Mouse (Mus musculus): ENCODE data around the gene Tent4b. TPM values are rescaled to one million over a fixed set of nuclear protein-coding genes. Genes with fewer than 3 reads are reported as not detected.
"Not testable (repeated sequence)": the region's sequence is repeated elsewhere in the genome, so short reads cannot be mapped to it uniquely, and the experiment has no call there.

Tent4b gene
- polyA plus RNA-seq, 1 experiment: 22.6 TPM

DNA sequence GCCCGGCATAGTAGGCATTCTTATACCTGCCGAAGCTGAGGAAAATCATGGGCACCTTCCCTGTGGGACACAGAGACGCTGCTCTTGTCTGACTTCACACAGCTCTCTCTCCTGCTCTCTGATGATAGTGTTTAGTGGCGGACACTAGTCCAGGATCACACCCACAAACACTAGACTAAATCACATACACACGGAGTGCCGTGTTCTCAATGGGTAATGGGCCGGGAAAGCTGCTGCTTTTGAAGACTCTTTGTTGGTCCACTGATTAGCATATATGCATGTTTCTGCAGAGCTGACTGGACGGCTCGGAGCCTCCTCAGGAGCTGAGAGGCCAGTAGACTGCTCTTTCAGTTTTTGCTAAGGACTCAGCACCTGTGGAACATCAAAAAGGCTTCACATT lies 7.0 kb downstream of the Tent4b start:
- no peak overlapping the region for H3K27ac ChIP-seq (replicated peaks; ENCODE audit: low read depth, low read length)
- no peak overlapping the region for H3K4me3 ChIP-seq (ENCODE audit: insufficient read depth, low read depth, low read length)
- H3K4me1 ChIP-seq (ENCODE audit: control insufficient read depth, insufficient read depth, insufficient read length, low read length): peaks cover 38% of the 10 kb centered on the region

- H3K27ac ChIP-seq (replicated peaks; ENCODE audit: low read depth, low read length): no peak overlapping the region
- peaks cover 32% of the 10 kb centered on the region for H3K4me1 ChIP-seq (ENCODE audit: control insufficient read depth, insufficient read depth, insufficient read length, low read length)
- H3K4me3 ChIP-seq (ENCODE audit: insufficient read depth, low read depth, low read length): no peak overlapping the region
Observed at GRCm38 (mm10) chr8:88207121-88207821, 8.3 kb downstream of the Tent4b start.

- not testable (repeated sequence) for H3K27ac ChIP-seq (replicated peaks; ENCODE audit: low read depth, low read length); H3K4me3 ChIP-seq (ENCODE audit: insufficient read depth, low read depth, low read length)
- H3K4me1 ChIP-seq (ENCODE audit: control insufficient read depth, insufficient read depth, insufficient read length, low read length): peaks cover 22% of the 10 kb centered on the region
Observed at GRCm38 (mm10) chr8:88209930-88210827, 11.2 kb downstream of the Tent4b start.

- Histone ChIP-seq H3K27ac (replicated peaks; ENCODE audit: low read depth, low read length) (no peak overlapping the region), H3K4me1 (ENCODE audit: control insufficient read depth, insufficient read depth, insufficient read length, low read length) (peaks cover 5% of the 10 kb centered on the region), H3K4me3 (ENCODE audit: insufficient read depth, low read depth, low read length) (no peak overlapping the region)
Observed at GRCm38 (mm10) chr8:88221353-88221752, 22.3 kb downstream of the Tent4b start.

DNA sequence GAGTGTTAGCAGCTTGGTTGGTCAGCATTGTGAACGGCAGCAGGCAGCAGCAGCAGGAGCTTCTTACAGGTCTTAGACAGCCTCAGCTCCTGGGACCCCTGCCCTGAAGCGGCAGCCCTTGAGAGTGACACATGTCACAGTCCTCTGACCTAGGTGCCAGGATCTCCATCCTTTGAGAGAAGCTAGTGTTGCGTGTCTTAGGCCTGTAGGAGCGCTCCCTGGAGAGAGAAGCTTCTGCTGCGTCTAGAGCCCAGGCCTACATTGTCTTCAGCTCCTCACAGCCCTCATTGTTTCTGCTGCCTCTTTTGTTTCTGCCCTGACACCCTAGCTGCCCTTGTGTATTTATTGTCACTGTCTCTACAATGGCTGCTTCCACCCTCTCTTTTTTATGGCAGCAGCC lies 26.3 kb downstream of the Tent4b start:
- H3K4me1 ChIP-seq (ENCODE audit: control insufficient read depth, insufficient read depth, insufficient read length, low read length): peaks cover 16% of the 10 kb centered on the region
- no peak overlapping the region for H3K4me3 ChIP-seq (ENCODE audit: insufficient read depth, low read depth, low read length)
- H3K27ac ChIP-seq (replicated peaks; ENCODE audit: low read depth, low read length): no peak overlapping the region

DNA sequence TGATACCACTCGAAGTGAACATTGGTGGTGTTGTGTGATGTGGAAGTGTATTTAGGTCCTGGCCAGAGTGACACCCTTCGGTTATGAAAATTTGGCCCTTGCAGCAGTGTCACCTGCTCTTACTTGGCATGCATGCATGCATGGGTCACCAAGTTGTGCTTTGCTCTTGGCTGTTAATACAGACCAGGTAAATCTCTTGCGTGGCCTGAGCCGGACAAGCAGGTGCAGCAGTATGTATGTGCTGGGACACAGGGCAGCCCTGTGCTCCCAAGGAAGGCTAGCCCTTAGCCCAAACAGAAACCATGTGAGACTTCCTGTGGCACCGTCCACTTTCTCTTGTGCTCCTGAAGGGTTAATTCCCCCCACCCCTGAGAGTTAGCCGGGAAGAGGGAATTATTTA lies 28.8 kb downstream of the Tent4b start:
- Histone ChIP-seq H3K27ac (replicated peaks; ENCODE audit: low read depth, low read length) (no peak overlapping the region), H3K4me1 (ENCODE audit: control insufficient read depth, insufficient read depth, insufficient read length, low read length) (peaks cover 14% of the 10 kb centered on the region), H3K4me3 (ENCODE audit: insufficient read depth, low read depth, low read length) (no peak overlapping the region)

GRCm38 (mm10) chr8:88228286-88228685 lies 29.3 kb downstream of the Tent4b start:
- Histone ChIP-seq H3K27ac (replicated peaks; ENCODE audit: low read depth, low read length) (0 out of 2 replicates have a peak overlapping the region, but pooled peaks have one; percentile 40), H3K4me3 (ENCODE audit: insufficient read depth, low read depth, low read length) (no peak overlapping the region), H3K4me1 (ENCODE audit: control insufficient read depth, insufficient read depth, insufficient read length, low read length) (peaks cover 14% of the 10 kb centered on the region)

DNA sequence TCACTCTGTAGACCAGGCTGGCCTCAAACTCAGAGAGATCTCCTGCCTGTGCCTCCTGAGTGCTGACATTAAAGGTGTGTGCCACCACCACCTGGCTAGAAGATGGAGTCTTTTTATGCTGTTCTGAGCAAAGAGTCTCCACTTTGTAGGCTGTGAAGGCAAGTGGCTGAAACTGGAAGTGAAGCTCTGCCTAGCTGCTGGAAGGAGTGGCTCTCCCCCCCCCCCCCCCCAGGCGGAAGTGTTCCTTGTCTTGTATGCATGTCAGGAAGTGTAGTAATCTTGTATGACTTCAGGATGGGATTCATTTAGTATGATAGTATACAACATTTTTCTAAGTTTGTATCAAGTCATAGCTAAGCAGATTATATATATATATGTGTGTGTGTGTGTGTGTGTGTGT lies 29.8 kb downstream of the Tent4b start:
- Histone ChIP-seq H3K4me3 (ENCODE audit: insufficient read depth, low read depth, low read length) (no peak overlapping the region), H3K27ac (replicated peaks; ENCODE audit: low read depth, low read length) (peak overlapping the region; percentile 40; the same call in 1 of the 2 replicates)

GRCm38 (mm10) chr8:88236666-88237065 lies 37.7 kb downstream of the Tent4b start:
- no peak overlapping the region for H3K4me3 ChIP-seq (ENCODE audit: insufficient read depth, low read depth, low read length)
- H3K4me1 ChIP-seq (ENCODE audit: control insufficient read depth, insufficient read depth, insufficient read length, low read length): peaks cover 6% of the 10 kb centered on the region
- H3K27ac ChIP-seq (replicated peaks; ENCODE audit: low read depth, low read length): no peak overlapping the region

More for the DNA sequence above, 29.8 kb downstream of the Tent4b start:
- peaks cover 14% of the 10 kb centered on the region for H3K4me1 ChIP-seq (ENCODE audit: control insufficient read depth, insufficient read depth, insufficient read length, low read length)

DNA sequence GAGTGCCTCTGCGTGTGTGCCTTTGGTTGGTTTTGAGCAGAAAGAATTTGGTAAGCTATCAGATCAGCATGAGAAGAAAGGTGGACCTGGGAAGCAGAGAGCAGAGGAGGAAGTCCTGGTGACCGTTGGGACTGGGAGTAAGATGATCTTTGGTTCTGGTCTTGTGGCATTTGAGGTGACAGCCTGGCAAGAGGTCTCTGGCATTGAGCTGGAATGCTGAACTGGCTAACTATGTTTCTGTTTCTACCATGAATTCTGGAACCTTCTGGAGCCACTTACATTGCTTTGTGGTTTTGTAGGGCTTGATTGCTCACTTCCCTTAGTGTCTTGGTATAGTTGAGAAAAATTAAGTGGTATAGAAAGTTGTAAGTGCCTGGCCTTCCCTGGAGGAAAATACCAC lies 38.6 kb downstream of the Tent4b start:
- no peak overlapping the region for H3K27ac ChIP-seq (replicated peaks; ENCODE audit: low read depth, low read length)
- no peak overlapping the region for H3K4me3 ChIP-seq (ENCODE audit: insufficient read depth, low read depth, low read length)
- peaks cover 6% of the 10 kb centered on the region for H3K4me1 ChIP-seq (ENCODE audit: control insufficient read depth, insufficient read depth, insufficient read length, low read length)

- Histone ChIP-seq H3K4me1 (ENCODE audit: control insufficient read depth, insufficient read depth, insufficient read length, low read length) (peaks cover 6% of the 10 kb centered on the region), H3K4me3 (ENCODE audit: insufficient read depth, low read depth, low read length) (no peak overlapping the region), H3K27ac (replicated peaks; ENCODE audit: low read depth, low read length) (no peak overlapping the region)
Observed at GRCm38 (mm10) chr8:88239277-88239676, 40.3 kb downstream of the Tent4b start.

- no peak overlapping the region for H3K27ac ChIP-seq (replicated peaks; ENCODE audit: low read depth, low read length)
- H3K4me3 ChIP-seq (ENCODE audit: insufficient read depth, low read depth, low read length): no peak overlapping the region
- H3K4me1 ChIP-seq (ENCODE audit: control insufficient read depth, insufficient read depth, insufficient read length, low read length): peaks cover 5% of the 10 kb centered on the region
Observed at GRCm38 (mm10) chr8:88241871-88242270, 42.9 kb downstream of the Tent4b start.

GRCm38 (mm10) chr8:88244298-88244697 lies 45.3 kb downstream of the Tent4b start:
- Histone ChIP-seq H3K4me1 (ENCODE audit: control insufficient read depth, insufficient read depth, insufficient read length, low read length) (no peaks in the 10 kb centered on the region), H3K4me3 (ENCODE audit: insufficient read depth, low read depth, low read length) (no peak overlapping the region), H3K27ac (replicated peaks; ENCODE audit: low read depth, low read length) (no peak overlapping the region)

GRCm38 (mm10) chr8:88252791-88253190 lies 53.8 kb downstream of the Tent4b start:
- no peak overlapping the region for H3K4me3 ChIP-seq (ENCODE audit: insufficient read depth, low read depth, low read length)
- H3K4me1 ChIP-seq (ENCODE audit: control insufficient read depth, insufficient read depth, insufficient read length, low read length): no peaks in the 10 kb centered on the region
- no peak overlapping the region for H3K27ac ChIP-seq (replicated peaks; ENCODE audit: low read depth, low read length)

GRCm38 (mm10) chr8:88254957-88255356 lies 55.9 kb downstream of the Tent4b start:
- Histone ChIP-seq H3K4me3 (ENCODE audit: insufficient read depth, low read depth, low read length) (no peak overlapping the region), H3K27ac (replicated peaks; ENCODE audit: low read depth, low read length) (no peak overlapping the region), H3K4me1 (ENCODE audit: control insufficient read depth, insufficient read depth, insufficient read length, low read length) (no peaks in the 10 kb centered on the region)

All from brown adipose tissue, adult 24 weeks (tissue).